Mouse (Mus musculus) inflammation-experienced regulatory T-cells (primary cell): Measurements from ENCODE around the gene Med17. TPM values are rescaled to one million over a fixed set of nuclear protein-coding genes. Genes with fewer than 3 reads are reported as not detected.

Experiments used
- polyA plus RNA-seq, 2 experiments: library from polyadenylated mRNA; unstranded; fragments of 100-300 nt; shearing (Covaris generic); gene quantifications; one replicate each; pipeline ENCODE4 v1.2.1; 2017

Gene Med17
- polyA plus RNA-seq = 10 to 100 TPM; 62.2 to 64.5 TPM

DNA sequence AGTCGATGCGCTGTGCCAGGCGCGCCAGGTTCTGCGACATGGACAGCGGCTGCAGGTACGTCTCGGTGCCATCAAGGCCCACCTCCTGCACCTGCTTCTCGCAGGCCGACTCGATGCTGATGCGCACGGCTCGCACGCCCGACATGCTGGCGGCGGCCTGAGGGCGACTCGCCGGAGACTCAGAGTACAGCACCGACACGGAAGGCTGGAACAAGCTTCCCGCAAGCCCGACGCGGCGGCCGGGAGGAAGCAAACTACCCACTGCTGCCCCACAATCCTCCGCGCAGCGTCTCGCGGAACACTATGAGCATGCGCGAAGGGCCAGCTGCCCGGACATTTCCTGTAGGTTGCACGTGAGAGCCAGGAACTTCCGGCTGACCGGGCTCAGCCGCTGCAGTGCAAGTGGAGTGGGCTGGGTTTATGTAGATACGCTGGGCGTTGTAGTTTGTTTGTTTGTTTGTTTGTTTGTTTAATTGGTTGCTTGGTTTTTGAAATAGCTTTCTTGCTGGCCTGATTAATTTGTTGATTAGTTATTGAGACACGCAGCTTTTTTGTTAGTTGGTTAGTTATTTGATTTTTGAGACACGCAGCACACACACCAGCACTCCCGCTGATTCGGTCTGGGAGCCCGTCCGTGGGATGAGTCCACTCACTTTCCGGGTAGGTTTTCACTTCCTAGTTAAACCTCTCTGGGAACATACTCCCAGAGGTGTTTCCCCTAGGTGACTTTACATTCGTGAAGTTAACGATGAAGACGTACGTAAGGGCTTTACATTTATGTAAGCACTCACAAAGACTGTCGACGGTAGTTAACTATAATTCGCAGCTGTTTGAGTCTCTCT, at the start of gene Med17:
Gene Med17 (minus strand): TSS at position 283 of the 842 bp plus-strand sequence.

DNA sequence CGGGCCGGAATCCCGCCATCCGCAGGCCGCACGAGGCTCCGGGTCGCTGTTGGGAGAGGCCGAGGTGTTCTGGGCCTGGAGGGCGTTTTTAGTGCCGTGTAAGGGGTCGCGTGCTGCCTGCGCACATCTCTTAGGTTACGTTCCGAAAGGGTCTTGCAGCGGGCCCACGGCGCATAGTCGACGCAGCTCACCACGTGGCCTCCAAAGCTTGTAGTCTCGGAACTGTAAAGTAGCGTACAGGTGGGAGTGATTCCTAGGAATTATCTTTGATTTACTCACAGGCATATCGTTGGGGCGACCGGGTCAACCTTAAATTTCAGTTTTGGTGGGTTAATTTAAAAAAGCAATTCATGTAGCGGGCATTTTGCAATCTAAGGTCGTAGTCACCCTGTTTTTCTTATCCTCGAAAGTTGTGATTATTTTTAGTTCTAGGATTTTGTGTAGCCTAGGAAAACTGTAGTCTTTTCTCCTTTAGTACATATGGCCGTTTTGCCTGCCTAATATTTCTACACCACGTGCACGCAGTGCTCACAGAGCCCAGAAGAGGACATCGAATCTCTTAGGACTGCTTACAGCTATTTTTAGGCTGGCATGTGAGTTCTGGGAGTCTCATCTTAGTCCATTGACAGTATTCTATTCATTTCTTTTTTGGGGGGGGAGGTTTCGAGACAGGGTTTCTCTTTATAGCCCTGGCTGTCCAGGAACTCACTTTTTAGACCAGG, 26.8 kb upstream of the Med17 start, which contains the start of gene 4931406C07Rik:
Gene 4931406C07Rik (minus strand): TSS at position 51 of the 722 bp plus-strand sequence.

DNA sequence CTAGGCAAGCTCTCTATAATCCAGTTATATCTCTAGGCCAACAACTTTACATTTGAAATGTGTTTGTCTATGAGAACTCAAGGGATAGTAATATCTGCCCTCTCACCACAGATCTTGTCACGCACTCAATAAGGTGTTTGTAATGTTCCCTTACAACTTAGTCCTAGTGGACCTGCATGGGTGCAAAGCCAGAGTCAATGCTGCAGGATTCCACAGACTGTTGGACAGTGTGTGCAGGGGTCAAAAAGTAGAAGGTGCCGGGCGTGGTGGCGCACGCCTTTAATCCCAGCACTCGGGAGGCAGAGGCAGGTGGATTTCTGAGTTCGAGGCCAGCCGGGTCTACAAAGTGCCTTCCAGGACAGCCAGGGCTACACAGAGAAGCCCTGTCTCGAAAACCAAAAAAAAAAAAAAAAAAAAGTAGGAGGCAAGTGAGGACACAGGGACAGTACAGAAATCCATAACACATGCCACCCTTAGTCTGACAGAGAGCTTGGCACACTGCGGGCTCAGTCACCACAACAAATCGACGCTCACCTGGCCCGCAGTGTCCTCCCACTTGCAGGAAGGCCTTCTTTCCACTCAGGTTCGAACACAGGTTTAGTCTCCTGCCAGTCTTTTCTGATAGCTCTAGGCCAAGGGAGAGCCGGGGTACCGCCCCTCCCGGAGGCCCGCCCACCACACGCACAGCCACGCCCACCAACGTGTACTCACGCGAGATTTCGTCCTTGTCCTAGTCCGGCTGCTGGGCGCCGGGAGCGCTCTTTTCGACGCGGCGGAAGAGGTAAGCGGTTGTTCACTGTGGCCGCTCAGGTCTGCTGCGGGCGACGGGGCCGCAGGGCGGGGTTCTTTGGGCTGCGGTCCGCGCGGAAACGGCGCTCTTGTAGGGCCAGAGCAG, 26.0 kb upstream of the Med17 start, which contains the start of gene Taf1d:
Gene Taf1d (plus strand): TSS at position 712 of the 895 bp plus-strand sequence.

DNA sequence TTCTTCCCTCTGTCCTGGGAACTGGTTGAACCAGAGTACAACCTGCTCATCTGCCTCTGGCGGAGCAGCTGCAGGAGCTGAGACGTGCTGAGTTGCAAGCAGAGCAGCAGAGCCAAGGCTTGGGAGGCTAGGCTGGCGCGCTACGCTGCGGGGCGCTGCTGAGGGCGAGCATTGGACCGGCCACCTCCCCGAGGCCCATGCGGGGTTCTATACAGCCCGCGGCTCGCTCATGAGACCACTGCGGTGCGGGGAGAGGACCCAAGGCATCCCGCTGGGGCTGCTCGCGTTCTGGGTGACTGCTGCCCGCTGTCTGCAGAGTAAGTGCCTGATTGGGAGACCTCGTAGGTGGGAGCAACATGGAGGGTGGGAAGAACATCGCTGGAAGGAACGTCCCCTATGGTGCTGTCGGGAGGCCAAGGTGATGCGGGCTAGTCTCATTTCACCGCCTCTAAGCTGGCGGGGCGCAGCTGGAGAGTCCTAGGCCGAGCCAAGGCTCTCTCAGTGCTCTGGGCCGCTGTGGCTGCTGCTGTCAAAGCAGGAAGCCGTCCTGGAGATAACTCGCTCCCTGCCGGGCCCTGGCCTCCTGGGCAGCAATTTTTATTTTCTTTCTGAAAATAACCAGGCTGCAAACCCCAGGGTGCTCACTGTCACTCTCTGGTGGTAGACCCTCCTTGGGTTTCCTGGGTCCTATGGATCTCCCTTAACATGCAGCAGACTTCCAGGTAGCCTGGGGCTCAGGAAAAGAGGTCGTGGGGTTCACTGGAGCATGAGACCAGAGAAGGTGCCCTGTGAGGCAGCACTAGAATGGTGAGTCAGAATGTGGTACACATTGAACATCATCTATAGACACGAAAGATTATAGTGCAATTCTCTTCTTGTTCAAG, 40.4 kb downstream of the Med17 start, which contains the start of gene Vstm5:
Gene Vstm5 (plus strand): TSS at position 4 of the 884 bp plus-strand sequence.

Other genes starting within 250 kb of the Med17 start
- gene Panx1, start 234.5 kb downstream of the Med17 start, polyA plus RNA-seq = 100 to 1,000 TPM; 140 to 150 TPM
- gene Hephl1, start 167.8 kb downstream of the Med17 start, polyA plus RNA-seq = under 1 TPM; 0.12 to 0.49 TPM
- gene Vstm5, start 40.9 kb downstream of the Med17 start, polyA plus RNA-seq = not detected
- 10 to 100 TPM; 67.6 to 81.0 TPM for gene Taf1d, start 26.3 kb upstream of the Med17 start, polyA plus RNA-seq
- gene 4931406C07Rik, start 26.5 kb upstream of the Med17 start, polyA plus RNA-seq = 1 to 10 TPM; 3.5 to 3.7 TPM
- 10 to 100 TPM; 17.4 to 23.9 TPM for gene Cep295, start 77.9 kb upstream of the Med17 start, polyA plus RNA-seq
- 10 to 100 TPM; 42.0 to 56.1 TPM for gene Smco4, start 213.5 kb upstream of the Med17 start, polyA plus RNA-seq